Mouse (Mus musculus) hindbrain, postnatal 0 days (tissue): Measurements from ENCODE around the gene Gm4792. TPM values are rescaled to one million over a fixed set of nuclear protein-coding genes. Genes with fewer than 3 reads are reported as not detected.
A peak's percentile ranks its signal among the peaks of the same experiment; 100 is the strongest.

ENCODE experiments used
- ATAC-seq: fragments of 200-750 bp; cut with Nextera tagmentation; 2 replicates; pipeline ENCODE4 v1.8.0; 2017; ENCODE audit warnings: mild to moderate bottlenecking, moderate TSS enrichment, moderate library complexity
- DNase-seq: peaks from one replicate; pipeline ENCODE4 v3.0.0-alpha.2; 2015; ENCODE audit warnings: low spot score
- H3K27ac ChIP-seq: fragments of 300-500 bp; sonication (generic); 2 replicates; pipeline ENCODE4 v1.5.1; 2014; ENCODE audit warnings: mild to moderate bottlenecking
- H3K27me3 ChIP-seq: fragments of 300-500 bp; sonication (generic); 2 replicates; pipeline ENCODE4 v1.6.1; 2014; ENCODE audit warnings: low read length, mixed read lengths; ENCODE audit not compliant: insufficient read depth
- H3K36me3 ChIP-seq: fragments of 300-500 bp; sonication (generic); 2 replicates; pipeline ENCODE4 v1.6.1; 2014; ENCODE audit warnings: low read length, mixed read lengths; ENCODE audit not compliant: insufficient read depth
- H3K4me1 ChIP-seq: fragments of 300-500 bp; sonication (generic); 2 replicates; pipeline ENCODE4 v1.6.1; 2014; ENCODE audit warnings: antibody characterized with exemption, low read length, mixed read lengths; ENCODE audit not compliant: insufficient read depth
- H3K4me2 ChIP-seq: fragments of 300-500 bp; sonication (generic); 2 replicates; pipeline ENCODE4 v1.6.1; 2014; ENCODE audit warnings: low read depth, mild to moderate bottlenecking, low read length, moderate library complexity, mixed read lengths
- H3K4me3 ChIP-seq: fragments of 300-500 bp; sonication (generic); 2 replicates; pipeline ENCODE4 v1.5.1; 2014; ENCODE audit warnings: low read length
- H3K9ac ChIP-seq: fragments of 300-500 bp; sonication (generic); replicated peaks from 2 replicates; pipeline ENCODE4 v1.6.1; 2014; ENCODE audit warnings: mild to moderate bottlenecking, low read length, moderate library complexity, mixed read lengths
- H3K9me3 ChIP-seq: fragments of 300-500 bp; sonication (generic); 2 replicates; pipeline ENCODE4 v1.6.1; 2016; ENCODE audit warnings: low read length, mixed read lengths
- CTCF ChIP-seq: IDR thresholded peaks from 2 replicates; pipeline ENCODE4 v1.5.1; 2016; ENCODE audit warnings: antibody characterized with exemption, control low read depth, low read depth
- WGBS: fragments of 180-500 bp; shearing (Covaris S2); extraction: QIAGEN DNeasy Blood & Tissue Kit; methylation state at CpG from one replicate; pipeline ENCODE4 v1.1.7; 2014; 5-methylcytosine and 5-hydroxymethylcytosine counted together
- polyA plus RNA-seq: library from polyadenylated mRNA; unstranded; fragments of >200 nt; fragmentation: Nextera tagmentation; extraction: Ambion mirVana; gene quantifications from 2 replicates; pipeline ENCODE4 v1.2.1, GENCODE M21; 2015
- total RNA-seq: library from RNA; depleted of rRNA; stranded (reverse); fragments of >200 nt; gene quantifications from 2 replicates; pipeline ENCODE4 v1.2.3, GENCODE M21; 2014; rRNA removed

Gm4792 gene
- total RNA-seq = 1.2 and 1.3 TPM in 2 replicates
- 1.0 and 1.3 TPM in 2 replicates for polyA plus RNA-seq

GRCm38 (mm10) chr10:94298471-94298870, at the start of gene Gm4792:
Gene Gm4792 (minus strand): TSS chr10:94298703.
- H3K27ac ChIP-seq = no peak within 1 kb of the TSS
- 69% methylated on average over 3 of the region's 3 CpGs for WGBS
- H3K9me3 ChIP-seq = no peaks in the 10 kb centered on the region
- no peak within 1 kb of the TSS for H3K4me2 ChIP-seq
- no peak for TF ChIP-seq CTCF
- H3K9ac ChIP-seq = no peak within 1 kb of the TSS
- H3K4me1 ChIP-seq = 0 out of 2 replicates have a peak, but pooled peaks cover 9% of the 10 kb centered on the region
- DNase-seq = peak; percentile 27
- no peak for ATAC-seq
- no peaks in the 10 kb centered on the region for H3K36me3 ChIP-seq
- H3K27me3 ChIP-seq = no peaks in the 10 kb centered on the region
- H3K4me3 ChIP-seq = no peak within 1 kb of the TSS

- peaks cover 7% of the 10 kb centered on the region; the same call in 1 of the 2 replicates for H3K4me1 ChIP-seq
- no peak overlapping the region for H3K4me3 ChIP-seq
- no peaks in the 10 kb centered on the region for H3K9me3 ChIP-seq
- DNase-seq (no peak), ATAC-seq (no peak)
- H3K27ac ChIP-seq = no peak overlapping the region
- H3K27me3 ChIP-seq = no peaks in the 10 kb centered on the region
- 96% methylated on average over 10 of the region's 10 CpGs for WGBS
- no peaks in the 10 kb centered on the region for H3K36me3 ChIP-seq
- no peak overlapping the region for H3K4me2 ChIP-seq
- TF ChIP-seq CTCF = no peak
- H3K9ac ChIP-seq = no peak overlapping the region
These were observed 49.5 kb upstream of the Gm4792 start for GRCm38 (mm10) chr10:94347959-94348358.

- Histone ChIP-seq H3K9me3 (no peaks in the 10 kb centered on the region), H3K4me3 (no peak overlapping the region), H3K36me3 (no peaks in the 10 kb centered on the region), H3K27me3 (no peaks in the 10 kb centered on the region), H3K9ac (no peak overlapping the region), H3K27ac (no peak overlapping the region), H3K4me1 (peaks cover 7% of the 10 kb centered on the region; the same call in 1 of the 2 replicates), H3K4me2 (no peak overlapping the region)
- DNase-seq = no peak
- 63% methylated on average over 10 of the region's 10 CpGs for WGBS
- 0 out of 2 replicates have a peak, but pooled peaks have one; percentile 24 for ATAC-seq
- TF ChIP-seq CTCF = no peak
These were observed 48.8 kb upstream of the Gm4792 start for GRCm38 (mm10) chr10:94347296-94347695.

GRCm38 (mm10) chr10:94346596-94346995, 48.1 kb upstream of the Gm4792 start:
- Histone ChIP-seq H3K4me2 (no peak overlapping the region), H3K27ac (no peak overlapping the region), H3K4me1 (peaks cover 7% of the 10 kb centered on the region; the same call in 1 of the 2 replicates), H3K4me3 (no peak overlapping the region), H3K36me3 (no peaks in the 10 kb centered on the region), H3K27me3 (no peaks in the 10 kb centered on the region), H3K9me3 (no peaks in the 10 kb centered on the region), H3K9ac (no peak overlapping the region)
- no peak for ATAC-seq
- no peak for DNase-seq
- TF ChIP-seq CTCF = no peak
- WGBS = 95% methylated on average over 7 of the region's 7 CpGs

GRCm38 (mm10) chr10:94345509-94346252, 47.2 kb upstream of the Gm4792 start:
- 90% methylated on average over 7 of the region's 7 CpGs for WGBS
- Histone ChIP-seq H3K27me3 (no peaks in the 10 kb centered on the region), H3K9ac (no peak overlapping the region), H3K4me2 (no peak overlapping the region), H3K4me3 (no peak overlapping the region), H3K27ac (no peak overlapping the region), H3K36me3 (no peaks in the 10 kb centered on the region), H3K9me3 (no peaks in the 10 kb centered on the region), H3K4me1 (peaks cover 3% of the 10 kb centered on the region; the same call in 1 of the 2 replicates)
- no peak for TF ChIP-seq CTCF
- DNase-seq = no peak
- ATAC-seq = no peak

GRCm38 (mm10) chr10:94344631-94345417, 46.3 kb upstream of the Gm4792 start:
- H3K36me3 ChIP-seq = no peaks in the 10 kb centered on the region
- no peaks in the 10 kb centered on the region for H3K9me3 ChIP-seq
- no peak overlapping the region for H3K27ac ChIP-seq
- no peaks in the 10 kb centered on the region for H3K27me3 ChIP-seq
- H3K4me1 ChIP-seq = no peaks in the 10 kb centered on the region
- no peak overlapping the region for H3K4me3 ChIP-seq
- ATAC-seq (no peak), DNase-seq (no peak)
- no peak for TF ChIP-seq CTCF
- no peak overlapping the region for H3K9ac ChIP-seq
- H3K4me2 ChIP-seq = no peak overlapping the region
- WGBS = 65% methylated on average over 22 of the region's 22 CpGs
